Mouse (Mus musculus) cerebellum, adult (tissue): ENCODE results near the gene Ankrd34a.
A peak's percentile ranks its signal among the peaks of the same experiment; 100 is the strongest.
"Not testable (repeated sequence)": the region's sequence is repeated elsewhere in the genome, so short reads cannot be mapped to it uniquely, and the experiment has no call there.

Experiments used
- ATAC-seq: cut with Nextera tagmentation; 2 replicates; pipeline ENCODE4 v1.9.2; 2017; ENCODE audit warnings: mild to moderate bottlenecking, moderate library complexity, mixed read lengths; ENCODE audit not compliant: insufficient number of reproducible peaks, low FRiP score, low TSS enrichment

The Ankrd34a gene

GRCm38 (mm10) chr3:96601941-96602703 lies 5.7 kb downstream of the Ankrd34a start:
- no peak for ATAC-seq

- no peak for ATAC-seq
These were observed 6.3 kb downstream of the Ankrd34a start for GRCm38 (mm10) chr3:96602704-96603084.

DNA sequence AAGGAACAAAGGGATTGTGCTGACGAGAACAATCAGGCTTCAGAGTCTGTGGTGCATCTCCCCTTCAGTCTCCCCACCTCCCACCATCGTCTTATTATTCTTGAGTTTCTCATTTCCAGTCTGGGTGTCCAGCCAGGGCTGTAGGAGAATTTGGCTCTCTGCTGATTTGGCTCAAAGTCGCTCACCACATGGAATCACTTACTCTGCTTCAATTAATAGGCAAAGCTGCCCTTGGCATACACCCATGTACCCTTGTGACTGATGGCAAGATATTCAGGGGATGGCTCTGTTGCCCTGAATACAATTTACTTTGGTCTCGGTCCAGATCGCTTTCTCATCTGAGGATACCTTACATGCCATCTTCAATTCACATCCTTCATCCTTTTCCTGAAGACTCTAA lies 6.9 kb downstream of the Ankrd34a start:
- ATAC-seq, result no peak

DNA sequence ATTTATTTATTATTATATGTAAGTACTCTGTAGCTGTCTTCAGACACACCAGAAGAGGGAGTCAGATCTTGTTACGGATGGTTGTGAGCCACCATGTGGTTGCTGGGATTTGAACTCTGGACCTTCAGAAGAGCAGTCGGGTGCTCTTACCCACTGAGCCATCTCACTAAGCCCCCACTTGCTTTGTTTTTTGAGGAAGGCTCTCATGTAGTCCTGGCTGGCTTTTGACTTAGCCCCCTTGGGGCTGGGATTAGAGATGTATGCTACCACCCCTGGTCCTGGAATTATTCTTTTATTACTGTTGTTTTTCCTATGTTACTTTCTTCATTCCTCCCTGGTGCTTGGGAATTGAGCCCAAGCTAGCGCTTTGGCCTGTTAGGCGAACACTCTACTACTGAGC lies 9.6 kb downstream of the Ankrd34a start:
- ATAC-seq, result not testable (repeated sequence)

DNA sequence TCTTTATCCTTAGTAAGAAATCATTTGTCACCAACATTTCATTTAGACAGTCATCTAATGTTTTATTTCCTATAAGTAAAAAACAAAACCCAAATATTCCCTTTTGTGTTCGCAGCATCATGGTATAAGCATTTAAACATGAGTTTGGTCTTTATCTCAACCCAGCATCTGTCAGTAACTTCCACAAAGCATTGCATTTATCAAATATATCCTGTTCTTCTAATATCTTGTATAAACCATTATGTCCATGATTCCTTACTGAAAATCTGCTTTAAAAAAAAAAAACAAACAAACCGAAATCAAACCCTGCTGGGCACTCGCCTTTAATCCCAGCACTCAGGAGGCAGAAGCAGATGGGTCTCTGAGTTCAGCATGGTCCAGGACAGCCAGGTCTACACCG lies 10.2 kb downstream of the Ankrd34a start:
- ATAC-seq, result no peak

DNA sequence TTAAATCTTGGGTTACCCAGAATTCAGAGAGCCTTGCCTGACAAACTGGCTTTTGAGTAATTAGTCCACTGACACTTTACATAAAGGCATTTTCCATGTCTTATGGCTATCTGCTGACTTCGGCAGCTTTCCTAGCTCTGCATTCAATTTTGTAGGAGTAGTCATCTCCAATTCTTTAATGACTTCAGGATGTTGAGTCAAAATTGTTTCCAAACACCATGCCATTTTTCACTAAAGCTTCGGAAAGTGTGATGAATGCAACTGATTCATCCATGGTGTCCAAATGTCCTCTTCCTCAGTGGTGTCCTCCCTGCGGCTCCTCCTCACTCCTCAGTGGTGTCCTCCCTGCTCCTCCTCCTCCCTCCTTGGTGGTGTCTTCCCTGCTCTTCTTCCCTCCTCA lies 21.5 kb downstream of the Ankrd34a start:
- no peak for ATAC-seq

DNA sequence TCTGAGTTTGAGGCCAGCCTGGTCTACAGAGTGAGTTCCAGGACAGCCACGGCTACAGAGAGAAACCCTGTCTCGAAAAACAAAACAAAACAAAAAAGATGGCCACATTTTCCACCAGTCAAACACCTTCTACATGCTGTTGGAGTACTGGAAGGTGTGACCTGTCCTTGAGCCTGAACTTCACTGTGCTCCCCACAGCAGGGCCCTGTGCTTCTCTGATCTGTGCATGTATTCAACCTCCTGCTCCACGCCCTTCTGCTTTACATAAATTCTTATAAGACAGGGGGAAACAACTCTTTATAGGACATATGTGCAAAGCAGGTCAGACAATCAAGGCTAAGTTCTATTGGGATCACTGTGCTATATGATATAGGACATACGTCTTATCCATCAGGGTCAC lies 26.8 kb downstream of the Ankrd34a start:
- no peak for ATAC-seq

DNA sequence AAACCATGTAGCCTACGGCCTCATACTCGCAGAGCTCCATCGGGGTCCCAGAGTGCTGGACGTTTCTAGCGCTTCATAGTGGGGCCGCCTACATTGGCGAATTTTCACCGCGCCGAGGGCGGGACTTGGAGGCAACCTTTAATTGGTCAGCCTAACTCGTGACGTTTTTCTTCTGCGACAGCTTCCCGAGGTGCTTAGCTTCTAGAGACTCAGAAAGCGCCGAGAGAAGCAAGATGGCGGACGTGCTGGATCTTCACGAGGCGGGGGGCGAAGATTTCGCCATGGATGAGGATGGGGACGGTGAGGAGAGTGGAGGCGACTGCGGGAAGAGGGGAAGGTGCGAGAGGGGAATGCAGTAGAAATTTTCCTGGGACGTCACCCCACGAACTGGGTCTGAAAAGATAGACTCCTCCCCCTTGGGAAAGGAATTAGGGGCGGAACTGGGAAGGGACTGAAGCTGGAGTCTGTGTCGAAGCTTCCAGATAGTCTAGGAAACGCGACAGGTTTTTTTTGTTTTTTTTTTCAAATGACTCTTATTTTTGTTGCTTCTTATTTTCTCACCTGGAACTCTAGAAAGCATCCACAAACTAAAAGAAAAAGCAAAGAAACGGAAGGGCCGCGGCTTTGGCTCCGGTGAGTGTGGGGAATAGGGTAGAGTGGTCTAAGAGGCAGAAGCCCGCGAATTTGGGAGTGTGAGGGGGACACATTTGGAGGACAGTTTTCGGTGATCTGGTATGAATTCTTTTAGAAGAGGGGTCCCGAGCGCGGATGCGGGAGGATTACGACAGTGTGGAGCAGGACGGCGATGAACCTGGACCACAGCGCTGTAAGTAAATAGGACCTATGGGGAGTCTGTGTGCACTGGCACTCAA lies 33.5 kb downstream of the Ankrd34a start, which contains the start of gene Rbm8a:
TSS of gene Rbm8a (plus strand) at position 205 of the 872 bp plus-strand sequence.
- ATAC-seq, result peak; percentile 95

GRCm38 (mm10) chr3:96632058-96632457 lies 35.6 kb downstream of the Ankrd34a start:
- ATAC-seq, result no peak

- no peak for ATAC-seq
These were observed 37.6 kb downstream of the Ankrd34a start for GRCm38 (mm10) chr3:96634015-96634414.

DNA sequence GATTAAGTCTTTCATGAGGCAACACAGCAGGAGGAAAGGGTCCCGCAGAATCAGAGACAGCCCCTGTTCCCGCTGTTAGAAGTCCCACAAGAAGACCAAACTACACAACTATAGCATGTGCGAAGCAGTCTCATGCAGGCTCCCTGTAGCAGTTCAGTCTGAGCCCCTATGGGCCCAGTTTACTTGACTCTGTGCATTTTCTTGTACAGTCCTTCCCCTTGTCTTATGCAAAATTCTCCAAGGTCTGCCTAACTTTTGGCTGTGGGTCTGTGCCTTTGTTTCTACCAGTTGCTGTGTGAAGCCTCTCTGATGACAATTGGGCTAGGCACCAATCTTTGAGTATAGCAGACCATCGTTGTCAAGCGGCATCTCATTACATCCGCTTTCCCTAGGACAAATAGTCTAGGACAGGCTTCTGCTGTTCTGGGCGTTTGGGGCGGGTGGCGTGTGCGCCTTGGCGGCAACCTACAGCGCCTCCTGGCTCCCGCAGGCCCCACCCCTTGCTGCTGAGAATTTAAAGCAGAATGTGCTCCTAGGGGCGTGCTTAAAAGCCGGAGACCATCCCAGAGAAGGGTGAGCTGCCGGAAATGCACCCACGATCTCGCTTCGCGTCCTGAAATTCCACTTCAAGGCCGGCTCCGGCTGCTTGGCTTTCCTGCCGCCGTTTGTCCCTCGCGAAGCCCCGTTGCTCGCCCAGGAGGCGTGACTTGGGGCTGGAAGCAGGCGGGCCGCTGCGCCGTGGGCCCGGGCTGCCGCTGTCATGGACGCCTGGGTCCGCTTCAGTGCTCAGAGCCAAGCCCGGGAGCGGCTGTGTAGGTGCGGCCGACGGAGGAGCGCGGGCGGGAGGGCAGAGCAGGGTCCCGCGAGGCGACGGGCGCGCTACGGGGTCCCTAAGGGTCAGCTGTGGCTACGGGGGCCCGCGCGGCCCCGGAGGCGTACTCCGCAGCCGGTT lies 38.8 kb downstream of the Ankrd34a start, which contains the start of the genes Pex11b and Gm42957:
TSS of gene Pex11b (plus strand) at position 449 of the 952 bp plus-strand sequence.
TSS of gene Gm42957 (plus strand) at position 547 of the 952 bp plus-strand sequence.
- ATAC-seq, result peak; percentile 75; the same call in 1 of the 2 replicates

DNA sequence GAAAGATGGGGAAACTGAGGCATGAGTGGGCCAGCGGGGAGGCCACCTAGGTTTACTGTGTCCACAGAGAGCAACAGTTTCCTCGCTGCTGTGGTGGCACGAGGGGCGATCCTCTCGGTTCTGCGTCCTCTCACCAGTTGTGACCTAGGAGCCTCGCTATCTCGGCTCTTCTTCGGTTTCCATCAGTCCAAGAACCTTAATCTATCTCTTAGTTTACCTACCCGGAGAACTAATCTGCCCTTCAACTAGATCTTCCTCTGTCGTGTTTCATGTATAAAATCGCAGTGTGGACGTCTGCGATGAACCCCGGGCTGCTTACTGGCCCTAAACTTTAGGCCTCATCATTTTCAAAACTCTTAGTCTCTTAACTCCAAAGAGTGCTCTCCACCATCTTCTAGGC lies 39.5 kb downstream of the Ankrd34a start:
- no peak for ATAC-seq

DNA sequence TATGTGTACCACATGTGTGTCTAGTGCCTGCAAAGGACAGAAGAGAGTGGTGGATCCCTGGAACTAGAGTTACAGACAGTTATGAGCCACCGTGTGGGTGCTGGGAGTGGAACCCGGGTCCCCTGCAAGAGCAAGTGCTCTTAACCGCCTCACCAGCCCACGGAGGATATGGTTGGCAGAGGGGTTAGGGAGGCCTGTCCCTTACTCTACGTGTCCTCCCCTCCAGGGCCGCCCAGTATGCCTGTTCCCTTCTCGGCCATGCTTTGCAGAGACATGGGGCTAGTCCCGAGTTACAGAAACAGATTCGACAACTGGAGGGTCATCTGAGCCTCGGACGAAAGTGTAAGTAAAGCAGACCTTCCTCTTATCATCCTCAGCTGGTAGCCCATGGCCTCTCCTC lies 40.0 kb downstream of the Ankrd34a start:
- no peak for ATAC-seq

DNA sequence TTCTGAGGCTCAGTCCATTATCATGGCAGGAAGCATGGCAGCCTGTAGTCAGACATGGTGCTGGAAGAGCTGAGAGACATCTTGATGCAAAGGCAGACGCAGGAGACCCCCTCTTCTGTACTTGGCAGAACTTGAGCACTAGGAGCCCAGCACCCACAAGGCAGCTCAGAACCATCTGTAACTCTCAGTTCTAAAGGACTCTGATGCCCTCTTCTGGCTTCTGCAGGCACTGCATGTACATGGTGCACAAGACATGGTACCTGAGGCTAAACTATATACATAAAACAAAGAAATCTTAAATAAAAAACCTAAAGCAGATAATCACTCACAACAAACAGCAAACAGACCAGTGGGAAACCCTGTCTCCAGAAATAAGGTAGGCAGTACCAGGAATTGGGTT lies 42.8 kb downstream of the Ankrd34a start:
- ATAC-seq, result no peak

- peak; percentile 56; the same call in 1 of the 2 replicates for ATAC-seq
These were observed 48.7 kb downstream of the Ankrd34a start, which contains the start of gene Itga10 for GRCm38 (mm10) chr3:96645018-96645649. TSS of gene Itga10 (plus strand) at chr3:96645584.

DNA sequence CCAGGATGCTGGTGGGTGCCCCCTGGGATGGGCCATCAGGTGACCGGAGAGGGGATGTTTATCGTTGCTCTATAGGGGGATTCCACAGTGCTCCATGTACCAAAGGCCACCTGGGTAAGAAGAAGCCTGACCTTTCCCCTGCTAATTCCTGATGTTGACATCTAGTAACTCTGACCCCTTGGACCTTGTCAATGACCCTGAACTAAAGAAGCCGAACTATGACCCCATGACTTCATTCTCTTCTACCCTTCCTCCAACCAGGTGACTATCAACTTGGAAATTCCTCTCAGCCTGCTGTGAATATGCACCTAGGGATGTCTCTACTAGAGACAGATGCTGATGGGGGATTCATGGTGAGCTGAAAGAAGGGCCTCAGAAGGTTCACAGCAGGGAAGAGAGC lies 50.9 kb downstream of the Ankrd34a start:
- ATAC-seq, result no peak
